Mouse (Mus musculus): ENCODE measurements at regions not wholly inside any gene's neighbourhood (a gene's known extent, or its start where the extent isn't known, plus 50 kb on each side); places are given as distances from the start of the nearest gene placed in this dataset.
A peak's percentile ranks its signal among the peaks of the same experiment; 100 is the strongest.

DNA sequence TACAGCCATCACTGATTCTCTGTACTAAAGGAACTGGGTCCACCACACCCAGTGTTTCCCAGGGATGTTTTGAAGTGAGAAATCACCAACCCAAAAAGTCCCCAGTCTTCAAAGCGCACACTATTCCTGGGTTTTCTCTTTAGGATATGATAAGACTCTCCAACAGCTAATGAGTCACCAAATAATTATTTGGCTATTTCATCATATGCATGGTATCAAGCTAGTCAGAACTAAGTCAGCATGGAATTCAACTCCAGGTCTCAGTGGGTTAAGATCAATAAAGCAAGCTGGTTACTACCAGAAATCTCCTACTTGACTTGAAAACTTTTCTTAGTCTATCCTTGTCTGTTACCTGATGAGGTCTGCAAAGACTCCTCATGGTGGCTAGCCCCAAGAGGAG lies 89.1 kb upstream of the 4930412O13Rik start:
- no peak for DNase-seq (ENCODE audit: low read depth, low spot score)

DNA sequence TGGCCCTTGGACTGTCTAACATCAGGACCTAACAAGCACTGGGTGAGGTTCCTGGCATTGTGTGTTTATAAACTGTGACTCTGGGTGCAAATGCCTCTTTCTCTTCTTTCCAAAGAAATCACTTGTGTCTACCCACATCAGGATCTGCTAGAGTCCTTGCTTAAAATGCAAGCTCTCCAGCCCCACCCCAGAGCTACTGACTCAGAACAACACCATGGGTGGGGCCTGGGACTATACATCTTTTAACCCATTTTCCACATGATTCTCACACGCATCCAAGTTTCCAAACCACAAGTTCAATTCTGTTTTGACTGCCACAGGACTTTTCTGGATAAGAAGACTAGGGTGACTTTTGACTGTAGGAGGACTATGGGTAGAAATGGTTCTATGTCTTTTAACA lies 88.7 kb upstream of the 4930412O13Rik start:
- DNase-seq (ENCODE audit: low read depth, low spot score) = no peak

DNA sequence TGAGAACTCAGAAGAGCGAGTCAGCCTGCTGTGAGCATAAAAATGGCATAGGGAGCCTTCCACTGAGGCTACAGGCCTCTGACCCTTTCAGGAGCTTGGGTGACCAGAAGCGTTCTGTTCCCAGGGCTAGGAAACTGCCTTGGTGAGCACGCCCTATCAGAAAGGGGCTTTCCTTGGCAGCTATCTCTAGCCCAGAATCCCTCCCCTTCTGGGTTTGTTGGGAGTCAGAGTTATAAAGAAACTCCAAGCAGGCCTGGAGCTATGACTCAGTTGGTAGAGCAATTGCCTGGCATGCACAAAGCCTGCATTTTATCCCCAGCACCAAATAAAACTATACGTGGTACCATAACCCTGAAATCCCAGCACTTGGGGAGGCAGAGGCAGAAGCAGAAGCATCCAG lies 85.7 kb upstream of the 4930412O13Rik start:
- no peak for DNase-seq (ENCODE audit: low read depth, low spot score)

DNA sequence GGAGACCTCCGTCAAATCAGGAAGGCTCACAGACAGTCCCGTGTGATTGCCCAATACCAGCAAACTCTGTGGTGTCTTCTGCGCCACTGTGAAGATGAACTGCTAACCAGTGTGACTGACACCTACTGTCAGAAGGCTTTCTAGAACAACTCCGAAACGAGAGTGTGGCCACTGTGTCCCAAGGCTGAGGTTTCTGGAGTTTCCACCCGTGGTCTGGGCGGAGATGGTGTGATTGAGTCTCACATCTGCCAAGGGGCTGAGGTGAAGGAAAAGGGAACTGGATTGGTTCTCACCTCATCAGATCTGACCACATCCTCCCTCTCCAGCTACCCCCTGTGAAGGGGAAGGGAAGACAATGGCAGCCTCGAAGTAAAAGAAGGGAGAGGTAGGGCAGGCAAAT lies 79.6 kb upstream of the 4930412O13Rik start:
- no peak for DNase-seq (ENCODE audit: low read depth, low spot score)

DNA sequence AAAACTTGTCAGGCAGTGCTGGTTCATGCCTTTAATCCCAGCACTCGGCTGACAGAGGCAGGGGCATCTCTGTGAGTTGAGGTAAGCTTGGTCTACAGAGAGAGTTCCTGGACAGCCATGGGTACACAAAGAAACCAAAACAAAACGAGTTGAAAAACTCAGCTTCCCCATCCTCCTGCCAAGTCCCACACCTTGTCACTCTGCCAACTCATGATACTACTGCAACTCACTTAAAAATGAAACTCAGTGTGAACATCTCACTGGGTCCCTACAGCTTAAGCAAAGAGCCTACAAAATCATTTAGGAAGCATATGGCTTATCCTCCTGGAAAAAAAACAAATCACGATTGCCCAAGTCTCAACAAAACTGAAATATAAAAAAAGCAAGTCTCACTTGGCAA lies 76.7 kb upstream of the 4930412O13Rik start:
- DNase-seq (ENCODE audit: low read depth, low spot score) = peak; percentile 2

DNA sequence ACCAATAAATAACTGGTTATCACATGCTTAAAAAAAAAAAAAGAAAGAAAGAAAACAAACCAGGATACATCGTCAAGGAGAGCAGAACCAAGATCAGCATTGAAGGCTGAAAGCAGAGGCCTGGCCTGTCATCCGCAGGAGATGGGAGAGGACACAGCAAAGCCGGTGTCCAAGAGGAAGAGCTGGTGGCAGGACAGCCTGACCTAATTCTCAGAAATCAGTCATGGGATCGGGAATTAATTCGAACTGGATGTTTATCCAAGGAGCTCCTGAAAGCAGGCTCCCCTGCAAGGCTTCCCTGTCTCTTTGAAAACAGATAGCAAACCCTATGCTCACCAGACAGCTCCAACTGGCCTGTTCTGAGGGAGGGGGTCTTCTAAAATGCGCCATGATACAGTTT lies 75.5 kb upstream of the 4930412O13Rik start:
- no peak for DNase-seq (ENCODE audit: low read depth, low spot score)
